Mouse (Mus musculus) inflammation-experienced regulatory T-cells (primary cell): ENCODE data around the gene Pcdh17. TPM values are rescaled to one million over a fixed set of nuclear protein-coding genes. Genes with fewer than 3 reads are reported as not detected.

Source experiments
- polyA plus RNA-seq, 2 experiments: library from polyadenylated mRNA; unstranded; fragments of 100-300 nt; shearing (Covaris generic); gene quantifications; one replicate each; pipeline ENCODE4 v1.2.1; 2017

The Pcdh17 gene
- polyA plus RNA-seq: under 1 TPM; 0.24 to 0.86 TPM

DNA sequence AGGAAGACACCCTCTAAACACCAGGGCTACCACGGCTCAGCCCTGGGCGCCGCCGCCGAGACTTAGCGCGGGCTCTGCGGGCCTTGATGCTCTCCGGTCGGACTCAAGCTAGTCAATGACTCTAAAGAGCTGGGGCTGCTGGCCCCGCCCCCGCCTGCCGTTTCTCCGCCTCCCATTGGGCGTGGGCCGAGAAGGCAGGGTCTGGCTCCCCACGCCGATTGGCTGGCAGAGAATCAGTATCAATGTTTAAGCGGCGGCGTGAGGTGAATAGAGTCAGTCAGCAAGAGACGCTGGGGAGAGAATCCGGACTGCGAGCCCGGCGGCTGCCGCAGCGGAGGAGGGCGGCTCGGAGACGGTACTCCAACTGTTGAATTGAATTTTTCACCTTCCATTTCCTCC is at the start of gene Pcdh17:
Pcdh17 (plus strand) TSS at position 276 of the 399 bp plus-strand sequence.

